Mouse (Mus musculus) right cerebral cortex, postnatal 36 days (tissue): ENCODE data around the gene Pax4.

ENCODE experiments used
- DNase-seq, 2 experiments: peaks; one replicate each; pipeline ENCODE4 v3.0.0; 2022; ENCODE audit warnings: low spot score in 2 of 2, mixed read lengths in 1 of 2

Gene Pax4

GRCm38 (mm10) chr6:28447937-28448336, 1.2 kb downstream of the Pax4 start:
- no peak for DNase-seq

- no peak for DNase-seq
Observed at GRCm38 (mm10) chr6:28431538-28431855, 17.7 kb downstream of the Pax4 start.

- DNase-seq: no peak
Observed at GRCm38 (mm10) chr6:28430795-28431537, 18.2 kb downstream of the Pax4 start.

GRCm38 (mm10) chr6:28429870-28430269, 19.3 kb downstream of the Pax4 start:
- DNase-seq: no peak

- DNase-seq: no peak
Observed at GRCm38 (mm10) chr6:28428290-28428689, 20.9 kb downstream of the Pax4 start, which contains the start of gene Gcc1. Gene Gcc1 (minus strand): TSS chr6:28428390.

- DNase-seq: no peak
Observed at GRCm38 (mm10) chr6:28427096-28427839, 21.9 kb downstream of the Pax4 start, which contains the start of gene Fscn3. Gene Fscn3 (plus strand): TSS chr6:28427789.

GRCm38 (mm10) chr6:28425019-28425418, 24.1 kb downstream of the Pax4 start:
- no peak for DNase-seq

GRCm38 (mm10) chr6:28423767-28424695, 25.1 kb downstream of the Pax4 start:
- peak; percentile 37 to 45 for DNase-seq

- DNase-seq: peak; percentile 84 to 90
Observed at GRCm38 (mm10) chr6:28423313-28423712, 25.8 kb downstream of the Pax4 start, which contains the start of gene Arf5. Gene Arf5 (plus strand): TSS chr6:28423560.

GRCm38 (mm10) chr6:28422651-28423290, 26.4 kb downstream of the Pax4 start:
- DNase-seq: no peak

GRCm38 (mm10) chr6:28421469-28422000, 27.6 kb downstream of the Pax4 start:
- peak; percentile 93 for DNase-seq

GRCm38 (mm10) chr6:28420865-28421264, 28.3 kb downstream of the Pax4 start:
- DNase-seq: no peak

GRCm38 (mm10) chr6:28420361-28420760, 28.8 kb downstream of the Pax4 start:
- DNase-seq: no peak

GRCm38 (mm10) chr6:28419673-28420072, 29.5 kb downstream of the Pax4 start:
- DNase-seq: no peak

GRCm38 (mm10) chr6:28418449-28418848, 30.7 kb downstream of the Pax4 start:
- peak; percentile 46 to 55 for DNase-seq

- DNase-seq: no peak
Observed at GRCm38 (mm10) chr6:28416981-28417380, 32.2 kb downstream of the Pax4 start.

GRCm38 (mm10) chr6:28411236-28411635, 37.9 kb downstream of the Pax4 start:
- no peak for DNase-seq

- no peak for DNase-seq
Observed at GRCm38 (mm10) chr6:28410053-28410452, 39.1 kb downstream of the Pax4 start.

- DNase-seq: no peak
Observed at GRCm38 (mm10) chr6:28399791-28400190, 49.4 kb downstream of the Pax4 start.

- no peak for DNase-seq
Observed at GRCm38 (mm10) chr6:28398726-28399125, 50.4 kb downstream of the Pax4 start.

GRCm38 (mm10) chr6:28397681-28398203, 51.4 kb downstream of the Pax4 start, which contains the start of gene Zfp800:
Gene Zfp800 (minus strand): TSS chr6:28398005.
- DNase-seq: no peak
